ENCODE assay signal across 17 mouse cellular contexts in genomic region chr16:94607468-94607867, GRCm38 (mm10). TPM values are rescaled to one million over a fixed set of nuclear protein-coding genes. Genes with fewer than 3 reads are reported as not detected.
DNase-seq lines count a peak whose midpoint lies in the region; ATAC-seq and TF ChIP-seq lines count a peak whose summit lies in the region.
"Had no signal": no experiment of that assay in that cellular context is flagged by ENCODE, and none has a peak within 500 bp of the region (broad histone marks: within the 10 kb centered on the region; RNA-seq: fewer than 3 reads in every experiment).

No protein-coding gene starts in this region.

- TF ChIP-seq EP300 in lung, postnatal 0 days (IDR thresholded peaks at IDR 0.05): no peak
- no peak for TF ChIP-seq EP300 in stomach, postnatal 0 days (optimal IDR thresholded peaks at IDR 0.05)

- no peak for TF ChIP-seq POLR2A in lung, adult 2 months (IDR thresholded peaks at IDR 0.05; ENCODE audit: borderline replicate concordance, extremely low read depth, low read depth, low read length)

- 22% methylated on average over 1 of the region's 1 CpGs for WGBS in heart, embryonic 14.5 days
- WGBS in lung, postnatal 0 days: 42% methylated on average over 1 of the region's 1 CpGs
- WGBS in lung, adult 2 months: 42% methylated on average over 1 of the region's 1 CpGs
- WGBS in intestine, postnatal 0 days: 18% methylated on average over 1 of the region's 1 CpGs
- WGBS in stomach, postnatal 0 days: 23% methylated on average over 1 of the region's 1 CpGs

- no peaks in the 10 kb centered on the region for H3K9me3 ChIP-seq in heart, embryonic 14.5 days (ENCODE audit: control insufficient read depth, low read length)
- no peaks in the 10 kb centered on the region for H3K9me3 ChIP-seq in lung, postnatal 0 days (ENCODE audit: low read length)
- no peaks in the 10 kb centered on the region for H3K9me3 ChIP-seq in intestine, postnatal 0 days (ENCODE audit: control insufficient read depth)
- no peaks in the 10 kb centered on the region for H3K9me3 ChIP-seq in stomach, postnatal 0 days (ENCODE audit: control insufficient read depth, low read length)
- H3K9me3 ChIP-seq: hindbrain, embryonic 13.5 days; limb, embryonic 15.5 days; midbrain, embryonic 13.5 days had no signal

- no peak for DNase-seq in heart, postnatal 36 days
- peak; percentile 58 for DNase-seq in lung, postnatal 0 days (ENCODE audit: low spot score)
- no peak for DNase-seq in lung, adult 2 months
- DNase-seq in stomach, postnatal 0 days (ENCODE audit: low spot score): no peak
- no peak for DNase-seq in ovary, postnatal 10 days (ENCODE audit: low spot score)
- DNase-seq: adrenal gland, postnatal 25 days; cerebellum, postnatal 10 days; gastrocnemius, postnatal 14 days; kidney, adult 18-20 months; kidney, postnatal 25 days; right cerebral cortex, adult 18-20 months had no signal

- no peaks in the 10 kb centered on the region for H3K27me3 ChIP-seq in heart, embryonic 14.5 days (ENCODE audit: control insufficient read depth, insufficient read depth, low read length)
- H3K27me3 ChIP-seq in lung, postnatal 0 days (replicated peaks; ENCODE audit: insufficient read depth, low read length): no peaks in the 10 kb centered on the region
- no peaks in the 10 kb centered on the region for H3K27me3 ChIP-seq in intestine, postnatal 0 days (replicated peaks; ENCODE audit: control insufficient read depth, insufficient read depth, low read length)
- no peaks in the 10 kb centered on the region for H3K27me3 ChIP-seq in stomach, postnatal 0 days (ENCODE audit: control insufficient read depth, insufficient read depth, low read length)
- H3K27me3 ChIP-seq: hindbrain, embryonic 13.5 days; limb, embryonic 15.5 days; midbrain, embryonic 13.5 days had no signal

- no peak for TF ChIP-seq CTCF in lung, postnatal 0 days (IDR thresholded peaks at IDR 0.05)
- no peak for TF ChIP-seq CTCF in lung, adult 2 months (IDR thresholded peaks at IDR 0.05; ENCODE audit: insufficient read depth, low read length)
- TF ChIP-seq CTCF in intestine, postnatal 0 days (IDR thresholded peaks at IDR 0.05; ENCODE audit: low read depth): no peak
- no peak for TF ChIP-seq CTCF in stomach, postnatal 0 days (IDR thresholded peaks at IDR 0.05; ENCODE audit: low read depth)

- peaks cover 19 to 56% of the 10 kb centered on the region in 2 experiments for H3K4me1 ChIP-seq in heart, embryonic 14.5 days (ENCODE audit: control insufficient read depth in 2 of 2, insufficient read depth in 2 of 2, low read length in 2 of 2)
- H3K4me1 ChIP-seq in lung, postnatal 0 days (ENCODE audit: insufficient read depth, low read depth, low read length): peaks cover 8% of the 10 kb centered on the region; the same call in 1 of the 2 replicates
- H3K4me1 ChIP-seq in lung, adult 2 months (ENCODE audit: control insufficient read depth, insufficient read depth, low read length): peaks cover 31% of the 10 kb centered on the region
- H3K4me1 ChIP-seq in intestine, postnatal 0 days (replicated peaks; ENCODE audit: control insufficient read depth, insufficient read depth, low read length): 0 out of 2 replicates have a peak, but pooled peaks cover 9% of the 10 kb centered on the region
- H3K4me1 ChIP-seq in stomach, postnatal 0 days (replicated peaks; ENCODE audit: control insufficient read depth, insufficient read depth): peaks cover 8% of the 10 kb centered on the region

- H3K4me2 ChIP-seq in heart, embryonic 14.5 days (ENCODE audit: low read length): peak overlapping the region; percentile 43
- 0 out of 2 replicates have a peak overlapping the region, but pooled peaks have one; percentile 2 for H3K4me2 ChIP-seq in lung, postnatal 0 days (replicated peaks; ENCODE audit: low read depth, low read length)
- H3K4me2 ChIP-seq in intestine, postnatal 0 days (replicated peaks; ENCODE audit: low read depth): no peak overlapping the region; the same call in 1 of the 2 replicates
- no peak overlapping the region for H3K4me2 ChIP-seq in stomach, postnatal 0 days (replicated peaks; ENCODE audit: low read depth)
- H3K4me2 ChIP-seq: hindbrain, embryonic 13.5 days; limb, embryonic 15.5 days; midbrain, embryonic 13.5 days had no signal

- no peak overlapping the region for H3K4me3 ChIP-seq in heart, embryonic 14.5 days (ENCODE audit: control insufficient read depth in 1 of 2, insufficient read depth in 1 of 2, low read depth in 1 of 2, low read length in 2 of 2)
- no peak overlapping the region for H3K4me3 ChIP-seq in lung, postnatal 0 days (ENCODE audit: low read depth, low read length)
- H3K4me3 ChIP-seq in lung, adult 2 months (replicated peaks; ENCODE audit: extremely low read depth, low read depth, low read length): no peak overlapping the region
- no peak overlapping the region for H3K4me3 ChIP-seq in intestine, postnatal 0 days (ENCODE audit: low read depth, low read length)
- no peak overlapping the region for H3K4me3 ChIP-seq in stomach, postnatal 0 days (ENCODE audit: low read depth, low read length)
- H3K4me3 ChIP-seq: hindbrain, embryonic 13.5 days; limb, embryonic 15.5 days; midbrain, embryonic 13.5 days had no signal

- intact Hi-C loops in heart, postnatal 36 days (cut with DNase I): no loop called here

- no peak for ATAC-seq in heart, embryonic 14.5 days (ENCODE audit: insufficient number of reproducible peaks, insufficient read depth, low FRiP score, low read depth)
- ATAC-seq in lung, postnatal 0 days: peak; percentile 52
- no peak for ATAC-seq in intestine, postnatal 0 days
- ATAC-seq in stomach, postnatal 0 days (ENCODE audit: low FRiP score, low TSS enrichment): peak; percentile 51; the same call in 1 of the 2 replicates
- ATAC-seq: CD4-positive, CD25-positive, alpha-beta regulatory T cell, adult 4 months; midbrain, embryonic 13.5 days had no signal

- H3K27ac ChIP-seq in heart, embryonic 14.5 days (replicated peaks in 1 of 2; ENCODE audit: control insufficient read depth in 1 of 2, insufficient read depth in 1 of 2, low read depth in 2 of 2, low read length in 2 of 2): peak overlapping the region; percentile 75 to 81
- peak overlapping the region; percentile 54 for H3K27ac ChIP-seq in lung, postnatal 0 days (ENCODE audit: low read length)
- peak overlapping the region; percentile 17; the same call in 1 of the 2 replicates for H3K27ac ChIP-seq in intestine, postnatal 0 days (ENCODE audit: low read depth, low read length)
- H3K27ac ChIP-seq in stomach, postnatal 0 days (replicated peaks): peak overlapping the region; percentile 73
- H3K27ac ChIP-seq: hindbrain, embryonic 13.5 days; limb, embryonic 15.5 days; midbrain, embryonic 13.5 days had no signal

- 0 out of 2 replicates have a peak, but pooled peaks cover 4% of the 10 kb centered on the region for H3K36me3 ChIP-seq in heart, embryonic 14.5 days (ENCODE audit: control insufficient read depth, insufficient read depth, low read length)
- no peaks in the 10 kb centered on the region for H3K36me3 ChIP-seq in lung, postnatal 0 days (ENCODE audit: insufficient read depth, low read length)
- peaks cover 2% of the 10 kb centered on the region; the same call in 1 of the 2 replicates for H3K36me3 ChIP-seq in intestine, postnatal 0 days (ENCODE audit: control insufficient read depth, insufficient read depth)
- no peaks in the 10 kb centered on the region for H3K36me3 ChIP-seq in stomach, postnatal 0 days (ENCODE audit: control insufficient read depth, insufficient read depth, low read length)
- H3K36me3 ChIP-seq: hindbrain, embryonic 13.5 days; limb, embryonic 15.5 days; midbrain, embryonic 13.5 days had no signal

- peak overlapping the region; percentile 34; the same call in 1 of the 2 replicates for H3K9ac ChIP-seq in heart, embryonic 14.5 days (ENCODE audit: low read length)
- no peak overlapping the region for H3K9ac ChIP-seq in lung, postnatal 0 days (replicated peaks; ENCODE audit: low read depth)
- no peak overlapping the region for H3K9ac ChIP-seq in intestine, postnatal 0 days (ENCODE audit: low read depth, low read length)
- H3K9ac ChIP-seq in stomach, postnatal 0 days (ENCODE audit: low read length): no peak overlapping the region
- H3K9ac ChIP-seq: hindbrain, embryonic 13.5 days; limb, embryonic 15.5 days; midbrain, embryonic 13.5 days had no signal

RNA-seq across cellular contexts. Expression of gene Dyrk1a, which starts 37.7 kb away (rescaled TPM):
- 12.2 and 12.3 TPM in 2 replicates for polyA plus RNA-seq in heart, embryonic 14.5 days (2014; fragmentation: Nextera tagmentation; extraction: Ambion mirVana)
- 10 to 100 TPM; 64.4 to 71.8 TPM for total RNA-seq in heart, postnatal 36 days (2021)
- 7.7 and 8.0 TPM in 2 replicates for polyA plus RNA-seq in lung, postnatal 0 days (2015; fragmentation: Nextera tagmentation; extraction: Ambion mirVana)
- polyA plus RNA-seq in lung, adult 2 months (2012; rRNA removed): 26.1 and 32.4 TPM in 2 replicates
- polyA plus RNA-seq in intestine, postnatal 0 days (2015; fragmentation: Nextera tagmentation; extraction: Ambion mirVana): 8.0 and 8.3 TPM in 2 replicates
- 4.6 and 5.2 TPM in 2 replicates for polyA plus RNA-seq in stomach, postnatal 0 days (2015; fragmentation: Nextera tagmentation; extraction: Ambion mirVana)

Comparison
In these comparisons a context has a peak if more than half of its experiments do, and no peak if none do; other contexts are left out.
1. ATAC-seq: peak in lung, postnatal 0 days (single experiment) and stomach, postnatal 0 days (single experiment); none in heart, embryonic 14.5 days (single experiment) and intestine, postnatal 0 days (single experiment).
2. H3K27ac ChIP-seq: peak in every context shown above with its lines; median percentile 78 in heart, embryonic 14.5 days; 73 in stomach, postnatal 0 days; 54 in lung, postnatal 0 days; 17 in intestine, postnatal 0 days.
3. H3K4me2 ChIP-seq: peak in heart, embryonic 14.5 days (single experiment) and lung, postnatal 0 days (single experiment); none in intestine, postnatal 0 days (single experiment) and stomach, postnatal 0 days (single experiment).